Mouse (Mus musculus) left cerebral cortex, postnatal 14 days (tissue): Measurements from ENCODE around the gene Lurap1. TPM values are rescaled to one million over a fixed set of nuclear protein-coding genes. Genes with fewer than 3 reads are reported as not detected.

ENCODE experiments used
- DNase-seq, 2 experiments: peaks; one replicate each; pipeline ENCODE4 v3.0.0; 2021 to 2022; ENCODE audit warnings: low spot score in 2 of 2, mixed read lengths in 1 of 2
- intact Hi-C: fragments of 180-260 bp; cut with DNase I; formaldehyde crosslinking; loops from one replicate; pipeline ENCODE4 v1.15.1; 2025
- total RNA-seq, 2 experiments: library from RNA; stranded (reverse); gene quantifications; 2 replicates each; pipeline ENCODE4 v1.2.3; 2021

The Lurap1 gene
- total RNA-seq, 2 experiments from 2014 or later = 23.3 to 29.5 TPM

GRCm38 (mm10) chr4:116165708-116166407 lies 14.7 kb upstream of the Lurap1 start:
- intact Hi-C loops = loop anchor here (5.0 to 10.0 kb wide), 2 partner anchors 116 to 389 kb away; partner anchors contain the start of genes Gpbp1l1 and Tmem69
- no peak for DNase-seq

GRCm38 (mm10) chr4:116164759-116165554 lies 13.8 kb upstream of the Lurap1 start:
- intact Hi-C loops = loop anchor here (5.0 to 10.0 kb wide), 2 partner anchors 117 to 390 kb away; partner anchors contain the start of genes Gpbp1l1 and Tmem69
- DNase-seq = no peak

- intact Hi-C loops = loop anchor here (10.0 kb wide), 1 partner anchor 393 kb away; the partner anchor contains the start of genes Gpbp1l1 and Tmem69
- no peak for DNase-seq
These were observed 11.0 kb upstream of the Lurap1 start for GRCm38 (mm10) chr4:116162142-116162541.

- intact Hi-C loops = loop anchor here (10.0 kb wide), 1 partner anchor 394 kb away; the partner anchor contains the start of genes Gpbp1l1 and Tmem69
- DNase-seq = peak; percentile 79 to 88
These were observed 9.6 kb upstream of the Lurap1 start for GRCm38 (mm10) chr4:116160769-116161168.

- peak; percentile 73 to 89 for DNase-seq
- intact Hi-C loops = loop anchor here (10.0 kb wide), 1 partner anchor 395 kb away; the partner anchor contains the start of genes Gpbp1l1 and Tmem69
These were observed 8.8 kb upstream of the Lurap1 start for GRCm38 (mm10) chr4:116159912-116160311.

- no peak for DNase-seq
- intact Hi-C loops = no loop called here
These were observed 6.7 kb upstream of the Lurap1 start for GRCm38 (mm10) chr4:116157882-116158281.

- intact Hi-C loops = no loop called here
- DNase-seq = no peak
These were observed 1.6 kb upstream of the Lurap1 start for GRCm38 (mm10) chr4:116152702-116153101.

GRCm38 (mm10) chr4:116150862-116151221 lies 296 bp downstream of the Lurap1 start:
- intact Hi-C loops = no loop called here
- DNase-seq = no peak

- DNase-seq = peak in 1 of 2 experiments; percentile 47
- intact Hi-C loops = no loop called here
These were observed 829 bp downstream of the Lurap1 start for GRCm38 (mm10) chr4:116150156-116150861.

- intact Hi-C loops = no loop called here
- no peak for DNase-seq
These were observed 1.4 kb downstream of the Lurap1 start for GRCm38 (mm10) chr4:116149812-116150155.

- peak; percentile 52 to 76 for DNase-seq
- intact Hi-C loops = no loop called here
These were observed 7.0 kb downstream of the Lurap1 start for GRCm38 (mm10) chr4:116143891-116144717.

GRCm38 (mm10) chr4:116143317-116143811 lies 7.8 kb downstream of the Lurap1 start:
- DNase-seq = no peak
- intact Hi-C loops = no loop called here

GRCm38 (mm10) chr4:116142269-116142668 lies 8.9 kb downstream of the Lurap1 start:
- intact Hi-C loops = no loop called here
- DNase-seq = no peak

- intact Hi-C loops = no loop called here
- no peak for DNase-seq
These were observed 9.4 kb downstream of the Lurap1 start for GRCm38 (mm10) chr4:116141736-116142135.

- intact Hi-C loops = no loop called here
- DNase-seq = peak; percentile 59 to 69
These were observed 10.2 kb downstream of the Lurap1 start for GRCm38 (mm10) chr4:116140801-116141574.

- intact Hi-C loops = no loop called here
- no peak for DNase-seq
These were observed 13.6 kb downstream of the Lurap1 start for GRCm38 (mm10) chr4:116137421-116137996.

GRCm38 (mm10) chr4:116134990-116135389 lies 16.1 kb downstream of the Lurap1 start:
- DNase-seq = peak in 1 of 2 experiments; percentile 54
- intact Hi-C loops = no loop called here

GRCm38 (mm10) chr4:116133126-116133525 lies 18.0 kb downstream of the Lurap1 start:
- intact Hi-C loops = no loop called here
- DNase-seq = no peak
